Mouse (Mus musculus) kidney, embryonic 15.5 days (tissue): ENCODE data around the gene Lcat. TPM values are rescaled to one million over a fixed set of nuclear protein-coding genes. Genes with fewer than 3 reads are reported as not detected.

Experiments used
- ATAC-seq: fragments of 200-750 bp; cut with Nextera tagmentation; replicated peaks from 2 replicates; pipeline ENCODE4 v1.8.0; 2017; ENCODE audit warnings: moderate TSS enrichment; ENCODE audit not compliant: low FRiP score
- H3K27ac ChIP-seq: fragments of 300-500 bp; sonication (generic); 2 replicates; pipeline ENCODE4 v1.5.1; 2015; ENCODE audit warnings: mild to moderate bottlenecking, inconsistent platforms
- H3K27me3 ChIP-seq: fragments of 300-500 bp; sonication (generic); 2 replicates; pipeline ENCODE4 v1.6.1; 2015; ENCODE audit warnings: inconsistent platforms
- H3K36me3 ChIP-seq: fragments of 300-500 bp; sonication (generic); 2 replicates; pipeline ENCODE4 v1.6.1; 2015; ENCODE audit warnings: inconsistent platforms
- H3K4me1 ChIP-seq: fragments of 300-500 bp; sonication (generic); 2 replicates; pipeline ENCODE4 v1.6.1; 2015; ENCODE audit warnings: inconsistent platforms
- H3K4me2 ChIP-seq: fragments of 300-500 bp; sonication (generic); 2 replicates; pipeline ENCODE4 v1.6.1; 2015; ENCODE audit warnings: moderate library complexity, mild to moderate bottlenecking, inconsistent platforms
- H3K4me3 ChIP-seq: fragments of 300-500 bp; sonication (generic); replicated peaks from 2 replicates; pipeline ENCODE4 v1.5.1; 2015; ENCODE audit warnings: mild to moderate bottlenecking, inconsistent platforms
- H3K9ac ChIP-seq: fragments of 300-500 bp; sonication (generic); 2 replicates; pipeline ENCODE4 v1.6.1; 2015; ENCODE audit warnings: mild to moderate bottlenecking, inconsistent platforms
- H3K9me3 ChIP-seq: fragments of 300-500 bp; sonication (generic); replicated peaks from 2 replicates; pipeline ENCODE4 v1.6.1; 2016; ENCODE audit warnings: inconsistent platforms
- WGBS: fragments of 180-500 bp; shearing (Covaris S2); methylation state at CpG from one replicate; pipeline ENCODE4 v1.1.7; 2015; ENCODE audit warnings: mixed read lengths; 5-methylcytosine and 5-hydroxymethylcytosine counted together
- microRNA-seq: library from miRNA; unstranded; fragments of <30 nt; microRNA quantifications from one replicate; pipeline ENCODE4, GENCODE M21; 2016
- polyA plus RNA-seq: library from polyadenylated mRNA; unstranded; fragments of >200 nt; fragmentation: Nextera tagmentation; extraction: Ambion mirVana; gene quantifications from 2 replicates; pipeline ENCODE4 v1.2.1, GENCODE M21; 2015

The Lcat gene
- polyA plus RNA-seq, 1 experiment from 2014 or later = 2.8 TPM

DNA sequence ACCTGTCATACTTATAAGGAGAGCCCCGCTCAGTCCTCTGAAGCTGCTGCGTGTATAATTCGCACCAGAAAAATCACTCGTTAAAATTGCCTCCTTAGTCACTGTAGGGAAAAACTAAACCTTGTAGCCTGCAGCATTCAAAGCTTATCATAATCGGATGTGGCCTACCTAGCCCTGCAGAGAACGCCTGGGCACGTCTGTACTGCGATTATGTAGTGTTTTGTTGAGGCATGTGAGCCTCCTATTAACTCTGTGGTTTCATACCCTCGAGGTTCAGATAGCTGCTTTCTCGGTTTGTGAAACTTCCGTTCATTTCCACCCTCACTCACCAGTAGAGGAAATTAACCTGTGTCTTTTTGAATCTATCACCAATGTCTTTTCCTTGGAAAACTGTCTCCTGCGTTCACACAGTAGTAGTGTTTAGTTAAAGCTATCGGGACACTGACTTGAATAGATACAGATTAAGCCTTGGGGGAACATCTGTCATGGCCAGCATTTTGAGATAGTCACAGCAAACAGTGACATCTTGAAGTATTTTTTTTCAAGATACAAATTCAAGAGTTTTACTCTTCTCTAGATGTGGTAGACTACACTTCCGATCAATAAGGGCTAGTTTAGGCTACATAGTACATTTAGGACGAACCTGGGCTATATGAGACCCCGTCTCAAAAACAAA, 42.1 kb downstream of the Lcat start:
- Histone ChIP-seq H3K4me3 (peak overlapping the region; percentile 94), H3K27me3 (no peaks in the 10 kb centered on the region), H3K27ac (peak overlapping the region; percentile 91), H3K36me3 (peaks cover 8% of the 10 kb centered on the region; the same call in 1 of the 2 replicates), H3K9me3 (no peaks in the 10 kb centered on the region), H3K9ac (peak overlapping the region; percentile 100), H3K4me1 (peaks cover 12% of the 10 kb centered on the region), H3K4me2 (peak overlapping the region; percentile 72)
- 30% methylated on average over 16 of the region's 16 CpGs for WGBS
- 0 out of 2 replicates have a peak, but pooled peaks have one; percentile 8 for ATAC-seq

GRCm38 (mm10) chr8:105900180-105900940, 42.8 kb downstream of the Lcat start, which contains the start of gene Pskh1:
Gene Pskh1, plus strand, starts transcription at chr8:105900441.
- Histone ChIP-seq H3K4me3 (peak within 1 kb of the TSS; percentile 94), H3K9ac (peak within 1 kb of the TSS; percentile 100), H3K9me3 (no peaks in the 10 kb centered on the region), H3K27me3 (no peaks in the 10 kb centered on the region), H3K4me2 (peak within 1 kb of the TSS; percentile 72), H3K36me3 (peaks cover 9% of the 10 kb centered on the region; the same call in 1 of the 2 replicates), H3K4me1 (peaks cover 12% of the 10 kb centered on the region), H3K27ac (peak within 1 kb of the TSS; percentile 91)
- ATAC-seq = peak; percentile 96
- under 1% methylated on average over 68 of the region's 68 CpGs for WGBS

- Histone ChIP-seq H3K4me3 (no peak overlapping the region), H3K4me1 (peaks cover 19% of the 10 kb centered on the region), H3K4me2 (no peak overlapping the region), H3K27ac (no peak overlapping the region), H3K27me3 (no peaks in the 10 kb centered on the region), H3K9ac (no peak overlapping the region), H3K9me3 (no peaks in the 10 kb centered on the region), H3K36me3 (peaks cover 18% of the 10 kb centered on the region)
- WGBS = 87% methylated on average over 9 of the region's 9 CpGs
- ATAC-seq = no peak
These were observed 45.2 kb downstream of the Lcat start for GRCm38 (mm10) chr8:105897801-105898480.

DNA sequence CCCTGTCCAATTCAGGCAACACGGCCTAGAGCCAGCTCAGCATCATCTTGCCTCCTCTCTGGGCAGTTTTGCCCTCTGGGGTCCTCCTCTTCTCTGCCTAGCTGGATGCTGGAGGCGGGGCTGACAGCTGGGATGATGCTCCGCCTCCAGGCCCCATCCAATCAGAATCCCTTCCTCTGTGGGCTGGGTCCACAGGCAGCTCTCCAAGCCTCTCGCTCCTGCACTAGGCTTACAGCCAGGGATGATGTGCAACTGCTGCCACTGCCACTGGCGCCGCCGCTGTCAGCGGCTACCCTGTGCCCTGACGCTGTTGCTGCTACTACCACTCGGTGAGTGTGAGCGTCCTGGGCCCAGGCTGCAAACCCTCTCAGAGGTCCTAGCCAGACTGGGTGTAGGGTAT, 49.8 kb downstream of the Lcat start, which contains the start of gene Nrn1l:
Gene Nrn1l, plus strand, starts transcription at position 229 of the 400 bp plus-strand sequence.
- no peak within 1 kb of the TSS for H3K27ac ChIP-seq
- peak within 1 kb of the TSS; percentile 37; the same call in 1 of the 2 replicates for H3K4me2 ChIP-seq
- H3K4me3 ChIP-seq = no peak within 1 kb of the TSS
- peaks cover 64% of the 10 kb centered on the region for H3K36me3 ChIP-seq
- ATAC-seq = peak; percentile 95
- H3K4me1 ChIP-seq = peaks cover 7% of the 10 kb centered on the region
- H3K9ac ChIP-seq = no peak within 1 kb of the TSS
- no peaks in the 10 kb centered on the region for H3K9me3 ChIP-seq
- 9% methylated on average over 11 of the region's 11 CpGs for whole genome bisulfite sequencing
- no peaks in the 10 kb centered on the region for H3K27me3 ChIP-seq

- Histone ChIP-seq H3K4me1 (peaks cover 7% of the 10 kb centered on the region), H3K9me3 (no peaks in the 10 kb centered on the region), H3K36me3 (peaks cover 73% of the 10 kb centered on the region), H3K9ac (no peak overlapping the region), H3K27ac (no peak overlapping the region), H3K4me3 (no peak overlapping the region), H3K27me3 (no peaks in the 10 kb centered on the region), H3K4me2 (no peak overlapping the region)
- ATAC-seq = no peak
- 85% methylated on average over 6 of the region's 6 CpGs for WGBS
These were observed 50.8 kb downstream of the Lcat start for GRCm38 (mm10) chr8:105892432-105892831.

GRCm38 (mm10) chr8:105890870-105891269, 52.3 kb downstream of the Lcat start:
- H3K27me3 ChIP-seq = no peaks in the 10 kb centered on the region
- no peak for ATAC-seq
- no peak overlapping the region for H3K27ac ChIP-seq
- 75% methylated on average over 6 of the region's 6 CpGs for WGBS
- no peaks in the 10 kb centered on the region for H3K9me3 ChIP-seq
- peaks cover 88% of the 10 kb centered on the region for H3K36me3 ChIP-seq
- peaks cover 7% of the 10 kb centered on the region for H3K4me1 ChIP-seq
- H3K4me3 ChIP-seq = no peak overlapping the region
- H3K4me2 ChIP-seq = no peak overlapping the region
- no peak overlapping the region for H3K9ac ChIP-seq

DNA sequence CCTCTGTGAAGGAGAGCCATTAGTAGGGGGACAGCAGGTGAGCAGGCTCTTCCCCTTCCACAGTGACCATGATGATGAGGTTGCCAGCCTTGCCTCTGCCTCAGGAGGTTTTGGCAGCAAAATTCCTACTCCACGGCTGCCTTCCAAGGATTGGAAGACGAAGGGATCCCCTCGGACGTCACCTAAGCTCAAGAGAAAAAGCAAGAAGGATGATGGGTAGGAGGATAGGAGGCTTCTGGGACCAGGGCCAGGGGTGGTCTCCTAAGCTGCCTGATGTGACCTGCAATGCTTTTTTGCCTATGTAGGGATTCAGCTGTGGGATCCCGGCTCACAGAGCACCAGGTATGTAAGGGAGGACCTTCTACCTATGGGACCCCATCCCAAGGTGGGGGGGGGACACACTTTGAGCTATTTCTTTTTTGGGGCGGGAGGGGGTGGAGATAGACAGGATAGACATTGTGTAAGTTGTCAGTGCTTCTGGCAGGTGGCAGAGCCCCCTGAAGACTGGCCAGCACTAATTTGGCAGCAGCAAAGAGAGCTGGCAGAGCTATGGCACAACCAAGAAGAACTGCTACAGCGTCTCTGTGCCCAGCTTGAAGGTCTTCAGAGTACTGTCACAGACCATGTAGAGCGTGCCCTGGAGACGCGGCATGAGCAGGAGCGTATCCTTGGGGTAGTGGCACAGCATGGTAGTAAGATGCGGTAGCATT, 53.3 kb downstream of the Lcat start:
- Histone ChIP-seq H3K9me3 (no peaks in the 10 kb centered on the region), H3K4me1 (peaks cover 7% of the 10 kb centered on the region), H3K27me3 (no peaks in the 10 kb centered on the region), H3K27ac (no peak overlapping the region), H3K4me2 (no peak overlapping the region), H3K9ac (no peak overlapping the region), H3K36me3 (peaks cover 92% of the 10 kb centered on the region), H3K4me3 (no peak overlapping the region)
- ATAC-seq = no peak
- WGBS = 94% methylated on average over 12 of the region's 12 CpGs

Small RNA genes within 50 kb of the gene (microRNA-seq; reads per million reads assigned to microRNA genes)
- gene Mir7074 = not detected

Other genes starting within 250 kb of the Lcat start
- 55.3 and 67.2 TPM in 2 replicates for gene Acd, start 242.3 kb downstream of the Lcat start, polyA plus RNA-seq
- gene Pard6a, start 242.2 kb downstream of the Lcat start, polyA plus RNA-seq = 16.9 and 18.0 TPM in 2 replicates
- gene 4933405L10Rik, start 235.7 kb downstream of the Lcat start, polyA plus RNA-seq = 0.26 TPM in 1 of 2 replicates, not detected in the other
- 28.8 and 31.0 TPM in 2 replicates for gene Enkd1, start 235.2 kb downstream of the Lcat start, polyA plus RNA-seq
- gene Gfod2, start 184.7 kb downstream of the Lcat start, polyA plus RNA-seq = 21.2 and 23.7 TPM in 2 replicates
- gene Ranbp10, start 116.0 kb downstream of the Lcat start, polyA plus RNA-seq = 12.2 and 13.8 TPM in 2 replicates
- 0.13 and 0.14 TPM in 2 replicates for gene Tsnaxip1, start 115.7 kb downstream of the Lcat start, polyA plus RNA-seq
- 42.0 and 47.0 TPM in 2 replicates for gene Cenpt, start 90.1 kb downstream of the Lcat start, polyA plus RNA-seq
- gene Thap11, start 88.2 kb downstream of the Lcat start, polyA plus RNA-seq = 66.9 and 67.5 TPM in 2 replicates
- 283 and 294 TPM in 2 replicates for gene Nutf2, start 82.8 kb downstream of the Lcat start, polyA plus RNA-seq
- gene Edc4, start 62.5 kb downstream of the Lcat start, polyA plus RNA-seq = 47.1 and 51.9 TPM in 2 replicates
- gene Nrn1l, start 49.8 kb downstream of the Lcat start, polyA plus RNA-seq = 0.78 and 0.92 TPM in 2 replicates
- gene Pskh1, start 42.9 kb downstream of the Lcat start, polyA plus RNA-seq = 36.4 and 41.9 TPM in 2 replicates
- 1.2 and 1.7 TPM in 2 replicates for gene Ctrl, start 9.5 kb downstream of the Lcat start, polyA plus RNA-seq
- gene Psmb10, start 4.9 kb downstream of the Lcat start, polyA plus RNA-seq = 43.8 and 44.5 TPM in 2 replicates
- 30.1 and 33.9 TPM in 2 replicates for gene Slc12a4, start 22.7 kb upstream of the Lcat start, polyA plus RNA-seq
- gene Dpep3, start 36.0 kb upstream of the Lcat start, polyA plus RNA-seq = not detected in 2 replicates
- gene Dus2, start 48.0 kb upstream of the Lcat start, polyA plus RNA-seq = 20.5 and 23.3 TPM in 2 replicates
- gene Dpep2nb, start 62.6 kb upstream of the Lcat start, polyA plus RNA-seq = 0.18 TPM in 1 of 2 replicates, not detected in the other
- gene Ddx28, start 68.5 kb upstream of the Lcat start, polyA plus RNA-seq = 17.0 and 18.9 TPM in 2 replicates
- 6.5 and 7.3 TPM in 2 replicates for gene Nfatc3, start 115.5 kb upstream of the Lcat start, polyA plus RNA-seq
- gene Esrp2, start 193.6 kb upstream of the Lcat start, polyA plus RNA-seq = 14.9 and 15.8 TPM in 2 replicates
- gene Pla2g15, start 207.0 kb upstream of the Lcat start, polyA plus RNA-seq = 12.4 and 13.9 TPM in 2 replicates
- 52.7 and 57.3 TPM in 2 replicates for gene Slc7a6, start 225.5 kb upstream of the Lcat start, polyA plus RNA-seq